Mouse (Mus musculus): ENCODE data around the gene Med11. TPM values are rescaled to one million over a fixed set of nuclear protein-coding genes. Genes with fewer than 3 reads are reported as not detected.
"Not testable (repeated sequence)": the region's sequence is repeated elsewhere in the genome, so short reads cannot be mapped to it uniquely, and the experiment has no call there.

The Med11 gene
- polyA plus RNA-seq (2015; fragmentation: Nextera tagmentation; extraction: Ambion mirVana) = 47.5 and 47.6 TPM in 2 replicates

DNA sequence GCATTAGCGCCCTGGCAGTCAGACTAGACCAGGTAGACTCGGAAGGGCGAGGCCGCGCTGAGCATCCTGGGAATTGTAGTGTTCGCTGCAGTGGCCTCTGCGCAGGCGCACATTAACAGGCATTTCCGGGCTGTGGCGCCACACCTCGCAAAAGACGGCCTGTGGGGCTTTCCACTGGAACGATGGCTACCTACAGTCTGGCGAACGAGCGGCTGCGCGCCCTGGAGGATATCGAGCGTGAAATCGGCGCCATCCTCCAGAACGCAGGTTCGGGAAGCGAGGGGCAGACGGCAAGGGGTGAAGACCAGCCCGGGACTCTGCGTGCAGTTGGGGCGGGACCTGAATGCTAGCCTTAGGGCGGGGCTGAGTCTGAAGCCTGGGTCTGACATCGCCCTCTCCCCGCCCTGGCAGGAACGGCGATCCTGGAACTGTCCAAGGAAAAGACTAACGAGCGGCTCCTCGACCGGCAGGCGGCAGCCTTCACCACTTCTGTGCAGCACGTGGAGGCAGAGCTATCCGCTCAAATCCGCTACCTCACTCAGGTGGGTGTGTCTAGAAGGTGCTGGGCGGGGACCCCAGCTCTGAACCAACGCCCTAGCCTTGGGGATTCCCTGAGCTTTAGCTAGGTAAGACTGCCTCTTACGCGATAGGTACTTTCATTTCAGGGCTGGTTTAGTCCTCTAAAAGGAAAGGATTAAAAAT is at the start of gene Med11:
Gene Med11, plus strand, starts transcription at position 123 of the 702 bp plus-strand sequence.
- DNase-seq (ENCODE audit: low spot score) = peak; percentile 91

DNA sequence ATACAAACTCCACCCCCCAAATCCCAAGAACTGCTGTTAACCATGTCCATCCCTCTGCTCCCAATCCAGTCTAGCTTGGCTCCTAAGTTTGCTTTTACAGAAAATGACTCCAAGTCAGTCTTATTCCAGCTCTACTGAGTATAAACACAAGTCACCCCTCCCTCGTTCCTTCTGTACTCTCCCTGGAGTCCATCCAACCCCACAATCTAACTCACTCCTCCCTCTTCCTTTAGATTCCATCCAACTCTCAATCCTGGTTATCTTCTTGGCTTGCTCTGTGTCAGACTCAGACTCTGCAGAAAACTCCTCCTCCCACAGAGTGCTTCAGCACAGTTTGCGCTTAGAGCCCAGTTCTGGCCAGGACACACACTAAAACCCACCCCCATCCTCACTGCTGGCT is 48.1 kb upstream of the Med11 start:
- no peak for DNase-seq (ENCODE audit: low spot score)

DNA sequence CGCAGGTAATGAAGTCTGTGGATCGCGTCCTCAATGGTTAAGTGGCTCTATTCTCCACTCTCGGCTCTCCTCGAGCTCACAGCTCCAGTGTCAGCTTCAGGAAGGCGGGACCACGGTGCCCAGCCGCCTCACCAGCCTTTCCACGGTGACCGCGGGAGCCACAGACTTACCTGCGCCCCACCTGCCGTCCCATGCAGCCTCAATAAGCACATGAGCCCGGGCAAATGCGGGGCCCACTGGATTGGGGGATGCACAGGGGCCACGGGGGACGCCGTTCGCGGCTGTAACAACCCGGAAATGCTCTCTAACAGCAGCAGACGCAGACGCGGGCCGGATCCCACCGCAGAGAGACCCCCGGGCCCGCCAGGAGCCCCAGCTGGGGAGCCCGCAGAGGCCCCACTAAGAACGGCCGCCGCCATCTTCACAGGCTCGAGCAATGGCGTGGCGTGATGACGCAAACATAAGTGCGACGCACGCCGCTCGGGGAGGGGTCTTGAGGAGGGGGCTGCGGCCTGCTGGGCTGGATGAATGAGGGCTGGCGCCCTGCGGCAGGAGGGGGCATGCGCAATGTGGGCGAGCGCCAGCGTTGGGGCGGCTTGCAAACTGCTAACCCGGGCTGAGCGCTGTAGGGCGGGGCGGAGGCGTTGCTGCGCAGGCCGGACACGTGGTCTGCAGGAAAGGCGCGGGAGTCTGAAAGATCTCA is 42.0 kb upstream of the Med11 start, which contains the start of gene Pelp1:
Gene Pelp1, minus strand, starts transcription at position 438 of the 703 bp plus-strand sequence.
- DNase-seq (ENCODE audit: low spot score) = peak; percentile 90

DNA sequence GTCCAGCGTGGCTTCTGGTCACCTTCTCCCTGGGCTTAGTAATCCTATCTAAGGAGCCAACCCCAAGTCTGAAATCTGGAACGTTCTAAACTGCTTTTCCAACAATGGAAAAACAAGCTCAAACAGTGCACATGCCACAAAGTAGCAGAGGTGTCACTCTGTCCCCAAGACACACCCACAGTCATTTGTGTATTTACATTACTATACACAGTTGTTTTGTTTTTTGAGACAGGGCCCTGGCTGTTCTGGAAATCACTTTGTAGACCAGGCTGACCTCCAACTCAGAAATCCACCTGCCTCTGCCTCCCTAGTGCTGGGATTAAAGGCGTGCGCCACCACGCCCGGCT is 41.4 kb upstream of the Med11 start:
- DNase-seq (ENCODE audit: low spot score) = no peak

DNA sequence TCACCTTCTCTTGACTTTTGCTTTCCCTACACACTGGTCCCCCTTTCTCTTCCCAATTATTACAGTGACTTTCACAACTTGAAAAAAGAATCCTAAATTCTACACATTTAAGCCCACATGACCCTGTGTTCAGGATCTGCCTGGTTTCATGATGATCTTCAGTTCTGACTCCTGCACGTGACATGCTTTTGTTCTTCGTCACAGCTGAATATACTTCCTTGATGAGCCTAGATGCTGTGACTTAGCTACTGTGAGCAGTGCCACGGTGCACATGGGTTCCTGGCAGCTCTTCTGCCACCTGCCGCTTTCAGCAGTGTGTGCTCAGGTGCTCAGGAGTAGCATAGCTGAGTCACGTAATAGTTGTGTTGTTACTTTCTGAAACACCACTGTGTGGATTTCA is 39.1 kb upstream of the Med11 start:
- DNase-seq (ENCODE audit: low spot score) = no peak

DNA sequence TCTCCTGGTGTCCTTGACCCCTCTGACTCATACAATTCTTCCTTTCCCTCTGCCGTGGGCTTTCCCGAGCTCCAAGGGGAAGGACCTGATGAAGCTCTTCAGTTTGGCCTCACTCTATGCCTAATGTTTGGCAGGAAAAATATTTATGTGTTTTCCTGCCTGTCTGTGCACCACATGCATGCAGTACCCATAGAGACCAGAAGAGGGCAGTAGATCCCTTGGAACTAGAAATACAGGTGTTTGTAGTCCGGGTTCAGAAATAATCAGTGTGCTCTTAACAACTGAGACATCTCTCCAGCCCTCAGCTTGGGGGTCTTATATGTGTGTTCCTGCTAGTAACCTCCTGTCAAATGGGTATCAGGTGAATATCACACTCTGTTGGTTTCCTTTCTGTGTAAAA is 37.8 kb upstream of the Med11 start:
- DNase-seq (ENCODE audit: low spot score) = peak; percentile 82

DNA sequence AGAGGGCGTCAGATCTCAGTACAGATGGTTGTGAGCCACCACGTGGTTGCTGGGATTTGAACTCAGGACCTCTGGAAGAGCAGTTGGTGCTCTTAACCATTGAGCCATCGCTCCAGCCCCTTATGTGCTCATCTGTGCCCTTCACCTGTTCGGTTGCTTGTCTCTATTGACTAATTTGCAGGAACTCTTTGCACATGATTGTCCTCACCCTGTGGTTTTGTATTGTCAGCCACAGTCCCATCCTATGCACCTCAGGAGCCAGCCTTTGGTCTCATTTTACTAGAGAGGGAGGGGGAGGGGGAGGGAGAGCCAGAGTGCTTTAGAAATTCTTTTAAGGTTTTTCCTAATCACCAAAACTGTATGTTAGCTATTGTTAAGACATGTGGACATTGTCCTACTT is 33.5 kb upstream of the Med11 start:
- DNase-seq (ENCODE audit: low spot score) = no peak

DNA sequence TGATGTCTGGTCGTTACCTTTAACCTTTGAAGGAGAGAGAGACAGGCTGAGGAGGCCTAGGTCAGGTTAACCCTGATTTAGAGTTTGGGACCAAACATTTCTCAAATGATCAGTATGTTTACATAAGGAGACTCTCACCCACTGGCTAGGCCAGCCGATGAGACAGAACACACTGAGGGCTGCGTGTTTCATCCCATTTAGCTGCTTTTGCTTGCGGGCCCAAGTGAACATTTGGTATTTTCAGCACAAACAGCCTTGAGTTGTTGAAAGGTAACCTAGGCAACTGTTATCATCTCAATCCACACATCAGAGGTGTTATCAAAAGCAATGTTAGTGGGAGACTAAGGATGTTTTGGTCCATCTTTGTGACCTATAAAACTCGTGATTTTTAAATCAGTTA is 32.2 kb upstream of the Med11 start:
- no peak for DNase-seq (ENCODE audit: low spot score)

DNA sequence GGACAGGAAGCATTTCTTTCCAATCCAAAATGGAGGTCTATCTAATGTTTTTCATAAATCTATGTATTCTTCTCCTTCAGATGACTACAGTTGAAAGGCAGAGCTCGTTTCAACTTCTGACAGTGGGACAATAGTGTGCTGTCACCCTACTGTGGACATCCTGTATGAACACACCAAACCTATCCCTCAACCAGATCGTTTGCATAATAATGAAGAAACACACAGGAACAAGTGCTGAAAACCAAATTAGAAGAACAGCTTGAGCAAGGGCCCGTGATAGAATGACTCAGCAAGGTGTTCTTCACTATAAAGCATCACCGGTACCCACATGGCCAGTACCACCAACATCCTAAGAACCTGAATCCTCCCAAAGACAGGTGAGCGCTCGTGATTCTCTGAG is 25.1 kb upstream of the Med11 start:
- not testable (repeated sequence) for DNase-seq (ENCODE audit: low spot score)

DNA sequence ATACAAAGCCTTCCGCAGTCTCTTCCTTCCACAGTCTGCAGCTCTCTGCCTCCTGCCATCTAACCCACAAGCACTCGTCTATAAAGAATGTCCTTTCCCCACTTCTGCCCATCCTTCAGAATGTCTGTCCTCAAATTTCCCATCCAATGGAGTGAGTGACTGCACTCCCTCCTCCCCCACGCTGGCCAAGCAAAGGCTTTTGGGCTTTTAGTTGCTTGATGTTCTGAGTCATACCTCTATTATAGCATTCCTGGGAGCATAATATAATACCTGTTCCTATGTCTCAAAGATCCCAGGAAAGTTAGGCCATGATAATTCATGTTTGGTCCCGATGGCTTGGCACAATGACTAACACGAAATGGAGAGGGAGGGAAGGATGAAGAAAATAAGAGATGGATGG is 20.1 kb upstream of the Med11 start:
- DNase-seq (ENCODE audit: low spot score) = no peak

DNA sequence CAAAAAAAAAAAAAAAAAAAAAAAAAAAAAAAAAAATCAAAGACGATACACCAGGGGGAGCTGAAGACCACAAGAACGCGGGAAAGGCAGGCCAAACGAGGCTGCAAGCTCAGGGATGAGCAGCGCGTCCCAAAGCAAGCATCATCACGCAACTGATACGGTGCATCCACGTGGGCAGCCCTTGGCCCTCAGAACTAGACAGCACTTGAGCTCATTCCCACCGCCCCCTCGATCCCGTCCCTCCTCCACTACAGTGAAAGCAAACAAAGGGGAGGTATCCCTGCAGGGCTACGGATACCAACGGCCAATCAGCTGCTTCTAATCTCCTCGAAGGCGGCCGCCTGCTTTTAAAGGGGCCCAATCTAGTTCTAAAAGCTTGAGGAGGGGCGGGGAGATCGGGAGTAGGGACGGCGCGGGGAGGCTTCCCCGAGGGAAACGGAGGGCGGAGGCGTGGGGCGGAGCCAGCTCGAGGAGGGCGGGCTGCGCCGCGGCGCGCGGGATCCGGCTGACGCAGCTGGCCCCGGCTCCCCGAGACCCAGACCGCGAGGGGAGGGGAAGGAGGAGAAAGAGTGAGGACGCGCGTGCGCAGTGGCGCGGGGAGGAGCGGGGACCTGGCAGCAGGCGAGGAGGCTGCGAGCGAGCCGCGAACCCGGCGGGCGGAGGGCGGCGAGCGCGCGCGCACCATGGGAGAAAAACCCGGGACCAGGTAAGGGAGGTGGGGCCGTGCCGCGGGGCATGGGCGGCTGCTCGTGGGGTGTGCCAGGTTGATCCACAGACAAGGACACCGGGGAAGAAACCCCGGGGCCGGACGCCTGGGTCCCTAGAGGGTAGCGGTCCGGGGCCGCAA is 19.4 kb upstream of the Med11 start, which contains the start of gene Arrb2:
Gene Arrb2, plus strand, starts transcription at position 588 of the 847 bp plus-strand sequence.
- DNase-seq (ENCODE audit: low spot score) = peak; percentile 98

DNA sequence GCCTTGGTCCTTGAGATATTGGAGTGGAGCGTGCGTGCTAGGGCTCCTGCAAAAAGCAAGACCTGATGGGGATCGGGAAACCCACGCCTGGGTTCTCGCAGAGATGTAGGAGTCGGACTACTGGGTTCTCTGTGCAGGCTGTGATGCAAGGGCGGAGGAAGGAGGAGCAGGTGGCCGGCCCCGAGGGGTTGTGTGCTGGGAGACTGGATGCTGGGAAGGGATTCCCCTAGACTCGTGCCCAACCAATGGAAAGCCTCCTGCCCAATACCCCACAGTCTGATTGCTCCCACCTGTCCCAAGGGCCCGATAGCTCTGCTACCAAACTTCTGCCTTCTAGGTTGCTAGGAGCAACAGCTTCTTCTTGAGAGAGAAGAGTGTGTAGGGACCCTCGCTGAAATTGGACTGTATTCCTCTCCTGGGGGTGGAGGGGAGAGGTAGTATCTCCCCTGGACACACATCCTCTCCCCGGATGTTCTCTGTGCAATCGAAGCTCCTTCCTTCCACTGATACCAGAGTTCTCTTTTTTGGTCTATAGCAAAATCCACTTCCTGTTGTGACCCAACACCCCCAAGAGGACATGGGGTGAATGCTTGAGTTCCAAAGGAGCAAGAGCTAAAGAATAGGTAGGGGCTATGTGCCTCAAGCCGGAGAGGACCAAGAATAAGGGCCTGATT is 18.7 kb upstream of the Med11 start:
- peak; percentile 39 for DNase-seq (ENCODE audit: low spot score)

DNA sequence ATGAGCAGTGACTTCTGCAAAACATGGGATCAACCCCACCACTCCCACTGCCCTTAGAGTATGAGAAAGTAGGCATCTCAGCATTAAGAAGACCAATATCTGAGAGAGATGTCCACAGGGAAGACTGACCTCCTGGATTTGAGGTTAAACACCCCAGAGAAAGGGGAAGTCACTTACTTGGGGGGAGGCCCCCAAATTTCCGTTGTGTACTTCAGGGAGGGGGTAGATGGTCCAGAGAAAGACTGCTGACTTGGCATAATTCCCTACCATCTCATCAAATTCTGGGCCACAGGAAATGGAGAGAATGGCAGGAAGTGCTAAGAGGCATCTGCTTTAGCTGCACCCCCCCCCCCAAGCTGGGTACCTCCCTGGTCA is 18.2 kb upstream of the Med11 start:
- DNase-seq (ENCODE audit: low spot score) = peak; percentile 26

DNA sequence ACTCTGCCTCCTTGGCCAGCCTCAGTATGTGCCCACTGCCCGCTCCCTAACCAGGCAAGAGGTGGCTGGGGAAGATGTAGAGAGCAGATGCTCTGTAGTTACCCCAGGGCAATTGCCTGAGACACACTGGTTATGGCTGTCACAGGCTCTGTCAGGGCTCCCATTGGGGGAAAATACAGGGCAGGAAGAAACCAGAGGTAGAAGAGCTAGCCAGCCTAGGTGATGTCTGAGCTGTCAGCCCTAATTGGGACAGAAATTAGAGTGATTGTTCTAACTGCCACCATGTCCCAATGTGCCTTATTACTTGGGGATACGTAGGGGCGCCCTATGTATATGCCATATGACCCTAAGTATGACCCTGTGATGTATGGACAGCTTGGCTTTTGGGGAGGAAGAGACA is 17.8 kb upstream of the Med11 start:
- DNase-seq (ENCODE audit: low spot score) = peak; percentile 23

DNA sequence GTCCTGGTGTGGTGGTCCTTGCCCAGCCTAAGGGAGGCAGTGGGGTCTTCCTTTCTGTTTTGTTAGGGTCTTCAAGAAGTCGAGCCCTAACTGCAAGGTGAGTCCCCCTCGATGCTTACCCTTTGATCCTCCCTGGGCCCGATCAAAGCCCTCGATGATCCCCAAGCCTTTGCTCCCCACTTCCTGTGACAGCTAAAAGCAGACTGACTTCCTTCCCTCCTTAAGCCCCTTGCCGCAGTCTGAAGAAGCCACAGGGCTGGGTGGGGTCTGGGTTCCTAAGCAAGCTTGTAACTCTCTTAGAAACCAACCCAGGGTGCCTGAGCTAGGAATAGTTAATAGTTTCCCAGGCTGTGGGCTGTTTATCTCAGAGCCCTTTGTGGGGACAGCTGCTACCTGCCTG is 16.2 kb upstream of the Med11 start:
- peak; percentile 84 for DNase-seq (ENCODE audit: low spot score)

DNA sequence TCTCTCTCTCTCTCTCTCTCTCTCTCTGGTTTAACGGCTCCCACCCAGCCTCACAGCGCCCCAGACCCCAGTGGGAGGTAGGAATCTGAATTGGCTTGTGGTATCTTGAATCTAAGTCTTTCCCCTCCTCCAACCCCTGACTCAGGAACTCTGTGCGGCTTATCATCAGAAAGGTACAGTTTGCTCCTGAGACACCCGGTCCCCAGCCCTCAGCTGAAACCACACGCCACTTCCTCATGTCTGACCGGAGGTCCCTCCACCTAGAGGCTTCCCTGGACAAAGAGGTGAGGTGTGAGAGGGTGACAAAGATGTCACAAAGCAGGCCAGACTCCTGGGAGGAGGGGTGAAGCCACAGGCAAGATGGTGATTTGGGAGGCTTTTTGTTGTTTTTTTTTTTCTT is 14.3 kb upstream of the Med11 start:
- DNase-seq (ENCODE audit: low spot score) = peak; percentile 32

DNA sequence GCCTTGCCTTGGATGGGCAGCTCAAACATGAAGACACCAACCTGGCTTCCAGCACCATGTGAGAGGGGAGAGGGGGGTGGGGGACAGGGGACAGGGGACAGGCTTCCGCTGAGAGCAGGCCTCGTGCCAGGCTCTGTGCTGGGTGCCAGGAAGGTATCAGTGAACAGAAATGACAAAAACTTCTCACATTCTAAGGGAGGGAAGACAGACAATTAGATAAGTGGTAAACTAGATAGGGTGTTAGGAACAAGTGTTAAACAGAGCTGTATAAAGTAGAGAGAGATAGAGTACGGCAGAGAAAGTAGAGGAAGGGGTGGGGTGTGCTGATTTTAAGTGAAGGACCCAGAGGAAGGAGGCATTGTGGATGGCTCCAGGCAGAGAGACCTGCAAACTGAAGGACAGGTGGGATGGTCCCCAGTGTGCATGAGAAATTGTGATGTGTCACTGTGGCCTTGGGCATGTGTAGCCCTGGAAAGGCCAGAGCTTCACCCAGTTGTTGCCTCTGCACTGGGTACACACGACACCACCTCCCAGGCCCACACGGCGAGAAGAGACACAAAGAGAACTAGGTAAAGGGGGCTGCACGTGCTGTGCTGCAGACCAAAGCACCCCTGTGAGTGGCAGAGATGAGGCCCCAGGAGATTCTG is 12.9 kb upstream of the Med11 start:
- DNase-seq (ENCODE audit: low spot score) = no peak

DNA sequence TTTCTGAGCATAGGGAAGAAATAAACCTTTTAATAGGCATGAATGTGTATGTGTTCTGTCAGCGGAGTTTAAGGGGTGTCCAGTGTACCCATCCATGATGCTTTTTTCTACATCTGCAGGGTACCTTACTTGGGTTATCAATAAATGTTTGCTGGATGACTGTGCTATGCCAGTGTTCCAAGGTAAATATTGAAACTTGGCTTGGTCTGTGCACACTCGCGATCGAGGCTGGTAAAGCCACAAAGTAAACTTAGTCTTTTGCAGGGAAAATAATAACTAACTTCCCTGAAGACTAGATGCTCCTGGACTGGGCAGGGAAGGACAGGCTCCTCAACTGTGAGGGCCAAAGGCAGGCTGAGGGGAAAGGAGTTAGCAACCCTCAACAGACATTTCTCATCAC is 11.1 kb upstream of the Med11 start:
- DNase-seq (ENCODE audit: low spot score) = no peak

DNA sequence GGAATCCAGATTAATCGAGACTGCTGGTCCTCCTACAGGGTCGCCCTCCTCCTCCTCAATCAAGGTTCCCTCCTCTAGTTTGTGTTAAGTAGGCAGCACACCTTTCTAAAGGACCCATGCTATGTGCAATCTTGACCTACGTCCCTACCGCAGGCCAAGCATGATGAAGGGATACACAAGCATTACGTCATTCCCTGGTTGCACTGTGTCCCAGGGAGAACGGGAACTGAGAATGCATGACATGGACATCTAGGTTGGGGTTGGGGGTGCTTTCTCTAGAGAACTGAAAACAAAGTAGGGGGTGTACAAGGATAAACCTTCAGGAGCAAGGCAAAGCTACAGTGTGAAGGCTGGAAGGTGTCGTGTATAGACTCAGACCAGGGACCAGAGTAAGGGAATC is 9.8 kb upstream of the Med11 start:
- no peak for DNase-seq (ENCODE audit: low spot score)

DNA sequence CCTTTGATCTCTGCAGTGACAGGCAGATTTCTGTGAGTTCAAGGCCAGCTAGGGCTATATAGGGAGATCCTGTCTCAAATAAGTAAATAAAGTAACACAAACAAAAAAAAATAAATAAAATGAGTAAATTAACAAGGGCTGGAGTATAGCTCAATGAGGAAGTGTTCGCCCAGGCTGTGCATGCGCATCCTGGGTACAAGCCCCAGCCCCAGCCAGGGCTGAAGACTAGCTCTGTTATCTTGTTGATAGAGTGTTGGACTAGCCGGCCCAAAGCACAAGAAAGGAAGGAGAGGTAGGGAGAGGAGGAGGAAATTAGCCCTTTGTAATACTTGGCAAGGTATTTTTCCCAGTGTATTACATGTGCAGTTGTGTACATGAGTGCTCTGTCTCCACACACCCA is 7.8 kb upstream of the Med11 start:
- no peak for DNase-seq (ENCODE audit: low spot score)

DNA sequence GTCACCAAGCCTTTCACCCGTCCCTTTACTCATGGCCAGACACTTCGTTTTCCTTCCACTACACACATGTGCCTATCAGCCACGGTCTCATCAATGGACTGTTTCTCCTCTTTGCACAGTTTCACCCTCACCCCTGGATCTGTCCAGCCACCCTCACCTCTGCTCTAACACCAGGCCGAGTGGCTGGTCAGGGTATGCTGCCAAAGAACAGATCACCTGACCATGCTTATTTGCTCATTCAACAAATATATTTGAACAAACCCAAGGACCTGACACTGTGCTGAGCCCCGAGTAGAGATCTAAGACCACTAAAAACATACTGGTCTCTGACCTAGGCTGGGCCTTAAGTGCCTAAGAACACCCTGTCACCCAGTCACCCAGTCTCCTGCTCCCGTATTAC is 7.1 kb upstream of the Med11 start:
- no peak for DNase-seq (ENCODE audit: low spot score)
